Mouse (Mus musculus) kidney, embryonic 14.5 days (tissue): ENCODE measurements around the gene Atg2a. TPM values are rescaled to one million over a fixed set of nuclear protein-coding genes. Genes with fewer than 3 reads are reported as not detected.

Experiments used
- microRNA counts: library from miRNA; unstranded; fragments of <30 nt; microRNA quantifications from one replicate; lab custom pipeline; 2017
- microRNA-seq: library from miRNA; unstranded; fragments of <30 nt; microRNA quantifications from one replicate; pipeline ENCODE4, GENCODE M21; 2016
- polyA plus RNA-seq: library from polyadenylated mRNA; unstranded; fragments of >200 nt; fragmentation: Nextera tagmentation; extraction: Ambion mirVana; gene quantifications from 2 replicates; pipeline ENCODE4 v1.2.1, GENCODE M21; 2014

Gene Atg2a
- polyA plus RNA-seq, 1 experiment from 2014 or later = 12.4 TPM

MicroRNAs encoded within 50 kb of the gene (microRNA counts, 519-probe panel; counts per million panel counts)
- 2,525 counts per million, percentile 6 among the panel's probes with 10 or more counts for microRNA mmu-miR-192 (lab: Ali Mortazavi, UCI)

Small RNAs within 50 kb of the gene (microRNA-seq; reads per million reads assigned to microRNA genes)
- gene Mir192 (136 reads per million, percentile 58 among the genes with 10 or more reads in this experiment), gene Mir194-2 (77.8 reads per million, percentile 50 among the genes with 10 or more reads in this experiment)

Other genes with a start within 250 kb of the Atg2a start
- 6.3 and 8.6 TPM in 2 replicates for gene Capn1, start 225.8 kb upstream of the Atg2a start, polyA plus RNA-seq
- 23.5 and 32.8 TPM in 2 replicates for gene Syvn1, start 195.1 kb upstream of the Atg2a start, polyA plus RNA-seq
- 77.3 and 89.5 TPM in 2 replicates for gene Mrpl49, start 183.9 kb upstream of the Atg2a start, polyA plus RNA-seq
- 839 and 1,033 TPM in 2 replicates for gene Fau, start 183.8 kb upstream of the Atg2a start, polyA plus RNA-seq
- gene Znhit2, start 180.5 kb upstream of the Atg2a start, polyA plus RNA-seq = 38.6 and 44.4 TPM in 2 replicates
- 22.1 and 24.6 TPM in 2 replicates for gene Tm7sf2, start 173.3 kb upstream of the Atg2a start, polyA plus RNA-seq
- 60.8 and 75.0 TPM in 2 replicates for gene Vps51, start 164.4 kb upstream of the Atg2a start, polyA plus RNA-seq
- not detected in 2 replicates for gene Tmem262, start 161.6 kb upstream of the Atg2a start, polyA plus RNA-seq
- gene Gm28374, start 159.4 kb upstream of the Atg2a start, polyA plus RNA-seq = 1.1 and 1.5 TPM in 2 replicates
- gene Zfpl1, start 156.7 kb upstream of the Atg2a start, polyA plus RNA-seq = 81.0 and 82.3 TPM in 2 replicates
- gene Cdca5, start 156.7 kb upstream of the Atg2a start, polyA plus RNA-seq = 43.1 and 53.5 TPM in 2 replicates
- 0.47 and 1.7 TPM in 2 replicates for gene AC131692.1, start 147.2 kb upstream of the Atg2a start, polyA plus RNA-seq
- 0.44 and 0.60 TPM in 2 replicates for gene Naaladl1, start 135.9 kb upstream of the Atg2a start, polyA plus RNA-seq
- 56.1 and 64.4 TPM in 2 replicates for gene Sac3d1, start 123.0 kb upstream of the Atg2a start, polyA plus RNA-seq
- 29.6 and 37.0 TPM in 2 replicates for gene Snx15, start 113.4 kb upstream of the Atg2a start, polyA plus RNA-seq
- 0.15 TPM in 1 of 2 replicates, not detected in the other for gene Batf2, start 100.7 kb upstream of the Atg2a start, polyA plus RNA-seq
- 82.6 and 98.8 TPM in 2 replicates for gene Arl2, start 100.1 kb upstream of the Atg2a start, polyA plus RNA-seq
- not detected in 2 replicates for gene Majin, start 57.3 kb upstream of the Atg2a start, polyA plus RNA-seq
- gene Gpha2, start 15.3 kb upstream of the Atg2a start, polyA plus RNA-seq = 0.93 TPM in 1 of 2 replicates, not detected in the other
- gene Ppp2r5b, start 5.8 kb upstream of the Atg2a start, polyA plus RNA-seq = 16.4 and 19.7 TPM in 2 replicates
- 38.3 and 46.0 TPM in 2 replicates for gene Ehd1, start 35.1 kb downstream of the Atg2a start, polyA plus RNA-seq
- gene Cdc42bpg, start 64.8 kb downstream of the Atg2a start, polyA plus RNA-seq = 0.89 and 2.0 TPM in 2 replicates
- gene Men1, start 93.3 kb downstream of the Atg2a start, polyA plus RNA-seq = 46.1 and 49.1 TPM in 2 replicates
- gene Map4k2, start 99.5 kb downstream of the Atg2a start, polyA plus RNA-seq = 12.5 and 12.8 TPM in 2 replicates
- 127 and 183 TPM in 2 replicates for gene Sf1, start 122.0 kb downstream of the Atg2a start, polyA plus RNA-seq
- 15.7 and 16.4 TPM in 2 replicates for gene Pygm, start 142.7 kb downstream of the Atg2a start, polyA plus RNA-seq
- 77.1 and 78.6 TPM in 2 replicates for gene Rasgrp2, start 157.7 kb downstream of the Atg2a start, polyA plus RNA-seq
- gene Nrxn2, start 177.1 kb downstream of the Atg2a start, polyA plus RNA-seq = 5.4 and 8.4 TPM in 2 replicates